Mouse (Mus musculus) urinary bladder, adult 2 months (tissue): Measurements from ENCODE around the gene AI661453. TPM values are rescaled to one million over a fixed set of nuclear protein-coding genes. Genes with fewer than 3 reads are reported as not detected.
A peak's percentile ranks its signal among the peaks of the same experiment; 100 is the strongest.
"Not testable (repeated sequence)": the region's sequence is repeated elsewhere in the genome, so short reads cannot be mapped to it uniquely, and the experiment has no call there.

Source experiments
- DNase-seq: peaks from one replicate; pipeline ENCODE4 v3.0.0; 2022; ENCODE audit warnings: low spot score
- polyA plus RNA-seq: library from polyadenylated mRNA; depleted of rRNA; stranded (reverse); fragments of >200 nt; gene quantifications from 2 replicates; pipeline ENCODE4 v1.2.3, GENCODE M21; 2012; rRNA removed

AI661453 gene
- 9.4 and 14.9 TPM in 2 replicates for polyA plus RNA-seq

- peak; percentile 73 for DNase-seq
Measured at GRCm38 (mm10) chr17:47436156-47436906, at the start of gene AI661453. AI661453 (plus strand) TSS chr17:47436615.

- DNase-seq: peak; percentile 40
Measured at GRCm38 (mm10) chr17:47386649-47387048, 49.8 kb upstream of the AI661453 start.

GRCm38 (mm10) chr17:47394223-47394869 is 42.1 kb upstream of the AI661453 start:
- DNase-seq: peak; percentile 26

- DNase-seq: peak; percentile 44
Measured at GRCm38 (mm10) chr17:47395376-47395913, 41.0 kb upstream of the AI661453 start.

- no peak for DNase-seq
Measured at GRCm38 (mm10) chr17:47399091-47399490, 37.3 kb upstream of the AI661453 start.

GRCm38 (mm10) chr17:47400451-47400850 is 36.0 kb upstream of the AI661453 start, which contains the start of gene Guca1a:
Guca1a (minus strand) TSS chr17:47400584.
- DNase-seq: no peak

GRCm38 (mm10) chr17:47407717-47408557 is 28.5 kb upstream of the AI661453 start:
- no peak for DNase-seq

- DNase-seq: peak; percentile 35
Measured at GRCm38 (mm10) chr17:47408558-47408898, 27.9 kb upstream of the AI661453 start.

GRCm38 (mm10) chr17:47409897-47410861 is 26.2 kb upstream of the AI661453 start:
- peak; percentile 29 for DNase-seq

GRCm38 (mm10) chr17:47420195-47420594 is 16.2 kb upstream of the AI661453 start:
- no peak for DNase-seq

- no peak for DNase-seq
Measured at GRCm38 (mm10) chr17:47421566-47421965, 14.8 kb upstream of the AI661453 start.

GRCm38 (mm10) chr17:47422616-47423015 is 13.8 kb upstream of the AI661453 start:
- not testable (repeated sequence) for DNase-seq

- DNase-seq: no peak
Measured at GRCm38 (mm10) chr17:47424186-47424585, 12.2 kb upstream of the AI661453 start.

- DNase-seq: no peak
Measured at GRCm38 (mm10) chr17:47427316-47427715, 9.1 kb upstream of the AI661453 start.

GRCm38 (mm10) chr17:47428831-47429304 is 7.5 kb upstream of the AI661453 start:
- no peak for DNase-seq

- DNase-seq: no peak
Measured at GRCm38 (mm10) chr17:47430815-47431214, 5.6 kb upstream of the AI661453 start.

- DNase-seq: no peak
Measured at GRCm38 (mm10) chr17:47436907-47437547, 612 bp downstream of the AI661453 start, which contains the start of gene 1700001C19Rik. 1700001C19Rik (minus strand) TSS chr17:47437376.

- DNase-seq: no peak
Measured at GRCm38 (mm10) chr17:47438611-47439010, 2.2 kb downstream of the AI661453 start.

- DNase-seq: no peak
Measured at GRCm38 (mm10) chr17:47439396-47440028, 3.1 kb downstream of the AI661453 start.
